Mouse (Mus musculus): ENCODE results near the gene Scd4. TPM values are rescaled to one million over a fixed set of nuclear protein-coding genes. Genes with fewer than 3 reads are reported as not detected.
"Not testable (repeated sequence)": the region's sequence is repeated elsewhere in the genome, so short reads cannot be mapped to it uniquely, and the experiment has no call there.

Gene Scd4
- polyA plus RNA-seq, 1 experiment from 2014 or later, result 0.35 TPM

DNA sequence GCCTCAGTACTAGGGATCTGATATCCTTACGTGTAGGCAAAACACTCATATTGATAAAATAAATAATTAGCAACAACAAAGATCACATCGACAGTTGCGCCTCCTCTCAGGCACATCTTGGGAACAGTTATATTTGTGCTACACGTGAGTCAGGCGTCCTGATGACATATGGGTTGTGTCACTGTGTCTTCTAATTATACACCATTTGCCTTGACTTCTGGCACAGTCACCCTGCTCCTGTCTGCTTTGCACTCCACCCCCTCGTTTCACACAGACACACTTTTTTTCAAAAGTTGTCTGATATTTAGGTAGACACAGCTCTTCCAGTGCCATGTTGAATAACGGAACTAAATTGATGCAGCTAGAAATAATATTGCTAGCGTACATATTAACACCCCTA is 31.1 kb downstream of the Scd4 start:
- no peak for ATAC-seq (ENCODE audit: borderline replicate concordance, extremely low read depth, low FRiP score, low TSS enrichment)
- Histone ChIP-seq H3K4me1 (peaks cover under 1% of the 10 kb centered on the region; the same call in 1 of the 2 replicates), H3K4me3 (no peak overlapping the region), H3K27me3 (no peaks in the 10 kb centered on the region), H3K36me3 (no peaks in the 10 kb centered on the region), H3K9ac (no peak overlapping the region), H3K27ac (no peak overlapping the region), H3K4me2 (no peak overlapping the region), H3K9me3 (no peaks in the 10 kb centered on the region)
- 62% methylated on average over 8 of the region's 8 CpGs for WGBS

DNA sequence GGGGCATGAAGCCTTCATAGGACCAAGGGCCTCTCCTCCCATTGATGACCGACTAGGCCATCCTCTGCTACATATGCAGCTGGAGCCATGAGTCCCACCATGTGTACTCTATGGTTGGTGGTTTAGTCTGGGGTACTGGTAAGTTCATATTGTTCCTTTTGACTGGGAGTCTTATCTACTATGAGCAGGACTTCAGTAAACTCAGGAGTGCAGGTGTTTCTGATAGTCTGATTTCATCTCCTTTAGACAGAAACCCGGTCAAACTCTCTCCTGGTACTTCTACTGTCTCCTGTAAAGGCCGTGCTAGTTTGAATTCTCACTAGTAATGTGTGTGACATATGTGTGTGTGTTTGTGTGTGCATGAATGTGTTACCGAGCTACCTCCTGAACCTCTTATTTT is 32.8 kb downstream of the Scd4 start:
- Histone ChIP-seq H3K4me3 (no peak overlapping the region), H3K4me1 (no peaks in the 10 kb centered on the region; the same call in 1 of the 2 replicates), H3K9ac (no peak overlapping the region), H3K27me3 (no peaks in the 10 kb centered on the region), H3K4me2 (no peak overlapping the region), H3K36me3 (no peaks in the 10 kb centered on the region), H3K9me3 (no peaks in the 10 kb centered on the region), H3K27ac (no peak overlapping the region)
- 71% methylated on average over 4 of the region's 4 CpGs for WGBS
- no peak for ATAC-seq (ENCODE audit: borderline replicate concordance, extremely low read depth, low FRiP score, low TSS enrichment)

DNA sequence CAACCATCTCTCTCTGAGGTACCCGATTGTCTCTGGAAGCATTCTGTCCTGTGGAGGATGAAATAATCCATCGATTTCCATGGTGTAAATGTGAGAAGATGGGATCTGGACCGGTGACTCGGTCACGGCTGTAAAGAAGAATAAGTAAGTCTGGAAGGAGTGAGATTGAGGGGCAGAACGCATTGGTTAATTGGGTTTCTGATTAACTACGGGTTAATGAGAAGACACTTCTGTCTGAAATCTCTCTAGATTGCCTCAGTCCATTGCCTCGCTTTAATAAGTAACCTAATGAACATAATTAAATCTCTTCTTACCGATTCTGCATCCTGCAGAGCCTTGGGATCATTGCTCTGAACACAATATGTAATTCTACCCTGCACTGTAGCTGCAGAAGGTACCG is 34.2 kb downstream of the Scd4 start:
- H3K9me3 ChIP-seq; H3K4me2 ChIP-seq; H3K4me3 ChIP-seq; ATAC-seq (ENCODE audit: borderline replicate concordance, extremely low read depth, low FRiP score, low TSS enrichment); H3K27ac ChIP-seq; H3K36me3 ChIP-seq; H3K4me1 ChIP-seq; H3K27me3 ChIP-seq; H3K9ac ChIP-seq: not testable (repeated sequence)
- WGBS, result 85% methylated on average over 10 of the region's 10 CpGs

DNA sequence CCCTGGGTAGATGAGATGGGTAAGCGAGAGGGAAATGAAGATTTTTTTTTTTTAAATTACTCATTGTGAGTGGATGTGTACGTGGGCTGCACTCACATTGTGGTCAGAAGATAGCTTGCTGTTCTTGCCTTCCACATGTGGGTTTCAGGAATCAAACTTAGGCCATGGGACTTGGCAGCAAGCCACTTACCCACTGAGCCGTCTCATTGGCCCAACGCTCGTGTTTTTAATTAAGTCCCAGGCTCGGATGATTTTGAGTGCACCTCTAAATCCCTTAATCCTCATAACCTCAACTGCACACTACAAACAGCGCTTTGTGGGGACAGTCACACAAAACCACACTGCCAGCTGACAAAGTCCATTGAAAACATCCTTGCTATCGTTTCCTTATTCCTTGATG is 36.5 kb downstream of the Scd4 start:
- 71% methylated on average over 8 of the region's 8 CpGs for WGBS
- no peak overlapping the region for H3K4me3 ChIP-seq
- no peak overlapping the region for H3K27ac ChIP-seq
- H3K9ac ChIP-seq, result no peak overlapping the region
- ATAC-seq (ENCODE audit: borderline replicate concordance, extremely low read depth, low FRiP score, low TSS enrichment), result no peak
- H3K4me1 ChIP-seq, result no peaks in the 10 kb centered on the region
- H3K27me3 ChIP-seq, result no peaks in the 10 kb centered on the region
- no peak overlapping the region for H3K4me2 ChIP-seq
- H3K9me3 ChIP-seq, result no peaks in the 10 kb centered on the region
- H3K36me3 ChIP-seq, result no peaks in the 10 kb centered on the region

DNA sequence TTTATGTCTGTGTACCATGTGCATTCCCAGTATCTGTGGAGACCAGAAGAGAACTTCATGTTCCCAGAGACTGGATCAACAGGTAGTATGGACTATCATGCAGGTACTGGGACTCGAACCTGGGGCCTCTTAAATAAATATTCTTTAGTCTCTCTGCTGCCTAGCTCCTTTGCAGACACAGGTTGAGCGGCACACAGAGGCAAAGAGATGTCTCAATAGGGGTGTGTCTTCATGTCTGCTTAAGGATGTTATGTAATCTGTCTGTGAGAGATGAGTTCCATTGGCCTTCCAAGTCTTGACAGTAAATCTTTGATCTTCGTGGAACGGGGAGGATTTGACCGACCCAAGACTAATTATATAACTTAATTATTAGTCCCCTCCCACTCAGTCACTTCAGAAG is 37.3 kb downstream of the Scd4 start:
- no peaks in the 10 kb centered on the region for H3K9me3 ChIP-seq
- no peak for ATAC-seq (ENCODE audit: borderline replicate concordance, extremely low read depth, low FRiP score, low TSS enrichment)
- no peaks in the 10 kb centered on the region for H3K36me3 ChIP-seq
- H3K27me3 ChIP-seq, result no peaks in the 10 kb centered on the region
- no peak overlapping the region for H3K27ac ChIP-seq
- no peak overlapping the region for H3K4me2 ChIP-seq
- 61% methylated on average over 5 of the region's 5 CpGs for WGBS
- no peak overlapping the region for H3K9ac ChIP-seq
- H3K4me1 ChIP-seq, result no peaks in the 10 kb centered on the region
- H3K4me3 ChIP-seq, result no peak overlapping the region

DNA sequence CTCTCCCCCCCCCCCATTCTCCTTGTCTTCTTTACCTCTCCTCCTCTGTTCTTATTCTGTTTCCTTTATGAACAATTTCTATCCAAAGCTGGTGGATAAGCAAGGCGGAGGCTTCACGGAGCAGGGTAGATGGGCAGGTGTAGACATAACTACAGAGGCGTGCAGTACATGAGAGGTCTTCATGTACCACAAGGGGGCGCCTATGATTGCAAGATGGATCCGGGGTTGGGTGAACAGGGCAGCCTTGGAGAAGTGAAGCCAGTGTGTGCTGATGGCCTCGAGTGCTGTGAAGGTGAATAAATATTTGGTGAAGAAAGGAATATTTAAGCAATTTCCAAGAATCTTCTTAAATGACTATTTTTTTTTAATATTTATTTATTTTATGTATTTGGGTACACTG is 40.1 kb downstream of the Scd4 start:
- Histone ChIP-seq H3K4me3 (no peak overlapping the region), H3K27me3 (no peaks in the 10 kb centered on the region), H3K9me3 (no peaks in the 10 kb centered on the region), H3K36me3 (no peaks in the 10 kb centered on the region), H3K4me1 (no peaks in the 10 kb centered on the region), H3K9ac (no peak overlapping the region), H3K27ac (no peak overlapping the region), H3K4me2 (no peak overlapping the region)
- WGBS, result 16% methylated on average over 6 of the region's 6 CpGs
- ATAC-seq (ENCODE audit: borderline replicate concordance, extremely low read depth, low FRiP score, low TSS enrichment), result no peak

DNA sequence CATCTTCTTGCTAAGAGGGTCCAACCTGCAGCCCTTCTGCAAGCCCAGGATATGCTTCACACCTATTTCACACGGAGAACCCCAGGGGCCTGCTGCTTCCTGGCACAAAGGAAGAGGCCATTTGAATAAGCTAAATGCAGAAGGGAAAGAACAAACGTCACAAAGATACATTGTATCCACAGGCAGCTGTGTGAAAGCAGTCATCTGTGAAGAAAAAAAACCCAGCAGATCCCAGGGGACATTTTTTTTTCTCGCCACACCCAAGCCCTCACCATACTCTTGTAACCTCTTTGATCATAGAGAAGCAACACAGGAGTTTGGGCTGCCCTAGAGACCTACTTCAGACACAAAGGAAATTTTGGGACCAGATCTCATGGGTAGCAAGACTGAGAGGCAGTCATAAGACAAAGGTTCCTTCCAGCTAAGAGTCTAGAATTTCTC is 43.6 kb downstream of the Scd4 start:
- H3K27ac ChIP-seq, result no peak overlapping the region
- no peaks in the 10 kb centered on the region for H3K4me1 ChIP-seq
- no peak for ATAC-seq (ENCODE audit: borderline replicate concordance, extremely low read depth, low FRiP score, low TSS enrichment)
- H3K9me3 ChIP-seq, result no peaks in the 10 kb centered on the region
- H3K4me2 ChIP-seq, result no peak overlapping the region
- no peaks in the 10 kb centered on the region for H3K27me3 ChIP-seq
- no peaks in the 10 kb centered on the region for H3K36me3 ChIP-seq
- H3K9ac ChIP-seq, result no peak overlapping the region
- no peak overlapping the region for H3K4me3 ChIP-seq
- WGBS, result 35% methylated on average over 3 of the region's 3 CpGs

DNA sequence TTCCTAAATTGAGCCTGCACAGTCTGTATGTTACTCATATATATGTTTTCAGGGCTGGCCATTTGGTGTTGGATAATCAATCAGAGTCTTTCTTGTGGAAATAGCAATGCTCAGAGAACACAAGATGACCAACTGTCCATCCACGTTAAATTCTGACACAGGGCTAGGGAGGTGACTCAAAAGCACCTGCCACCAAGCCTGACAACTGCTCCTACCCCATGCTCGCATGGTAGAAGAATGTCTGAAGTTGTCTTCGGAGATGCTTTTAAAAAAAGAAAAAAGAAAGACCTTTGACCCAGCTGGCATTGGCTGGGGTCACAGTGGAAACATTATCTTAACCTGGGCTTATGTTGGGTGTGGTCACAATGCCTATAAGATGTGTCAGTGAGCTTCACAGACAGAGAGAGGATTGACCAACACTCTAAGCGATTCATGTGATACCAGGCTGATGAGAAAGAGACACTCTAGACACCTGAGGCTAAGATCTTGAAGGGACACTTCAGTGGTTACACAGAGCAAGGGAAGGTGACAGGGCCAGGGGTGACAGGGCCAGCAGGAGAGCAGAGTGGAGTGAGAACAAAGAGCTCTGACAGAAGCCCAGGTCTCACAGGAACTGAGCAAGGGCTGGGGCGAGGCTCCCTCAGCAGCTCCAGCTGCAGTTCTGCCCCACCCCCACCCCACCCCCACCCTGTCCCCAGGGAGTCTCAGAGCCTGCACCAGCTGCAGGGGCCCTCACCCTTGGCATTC is 44.9 kb downstream of the Scd4 start:
- Histone ChIP-seq H3K27ac (no peak overlapping the region), H3K4me2 (no peak overlapping the region), H3K27me3 (no peaks in the 10 kb centered on the region), H3K36me3 (no peaks in the 10 kb centered on the region), H3K4me3 (no peak overlapping the region), H3K9me3 (no peaks in the 10 kb centered on the region), H3K9ac (no peak overlapping the region), H3K4me1 (no peaks in the 10 kb centered on the region)
- 31% methylated on average over 5 of the region's 5 CpGs for WGBS
- peak; percentile 52; the same call in 1 of the 2 replicates for ATAC-seq (ENCODE audit: borderline replicate concordance, extremely low read depth, low FRiP score, low TSS enrichment)

DNA sequence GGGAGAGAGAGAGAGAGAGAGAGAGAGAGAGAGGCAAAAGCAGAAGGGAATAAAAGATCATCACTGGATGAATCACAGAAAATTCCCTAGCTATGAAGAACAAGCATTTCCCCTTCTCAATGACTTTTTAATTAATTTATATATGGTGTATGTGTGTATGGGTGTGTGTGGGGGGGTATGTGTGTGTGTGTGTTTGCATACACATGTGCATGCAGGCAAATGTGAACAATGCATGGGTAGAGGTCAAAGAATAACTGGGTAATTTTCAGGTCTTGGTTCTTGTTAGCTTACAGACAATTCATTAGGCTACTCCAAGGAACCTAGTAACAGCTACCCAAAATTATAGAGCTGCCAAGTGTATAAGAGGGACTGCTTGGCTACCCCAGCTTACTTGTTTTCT is 46.2 kb downstream of the Scd4 start:
- Histone ChIP-seq H3K4me3 (no peak overlapping the region), H3K27me3 (no peaks in the 10 kb centered on the region), H3K36me3 (no peaks in the 10 kb centered on the region), H3K9me3 (no peaks in the 10 kb centered on the region), H3K4me1 (no peaks in the 10 kb centered on the region), H3K9ac (no peak overlapping the region), H3K4me2 (no peak overlapping the region), H3K27ac (no peak overlapping the region)
- ATAC-seq (ENCODE audit: borderline replicate concordance, extremely low read depth, low FRiP score, low TSS enrichment), result no peak

DNA sequence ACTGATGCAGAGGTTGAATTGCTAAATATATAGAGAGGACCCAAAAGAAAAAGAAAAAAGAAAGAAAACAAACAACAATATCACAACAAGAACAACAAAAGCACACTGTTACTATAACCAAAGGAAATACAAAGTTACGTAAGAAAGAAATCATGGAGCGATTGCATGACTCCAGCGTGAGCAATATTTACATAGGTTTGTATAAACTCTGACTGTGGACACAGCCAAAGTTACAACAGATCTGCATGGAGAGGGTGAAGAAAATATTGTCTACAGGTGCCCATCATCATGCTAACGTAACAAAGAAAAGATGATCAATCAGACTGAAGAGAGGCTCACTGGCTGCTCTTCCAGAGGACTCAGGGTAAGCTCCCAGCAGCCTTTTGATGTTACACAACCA is 47.2 kb downstream of the Scd4 start:
- 64% methylated on average over 4 of the region's 4 CpGs for WGBS
- Histone ChIP-seq H3K9me3 (no peaks in the 10 kb centered on the region), H3K27me3 (no peaks in the 10 kb centered on the region), H3K27ac (no peak overlapping the region), H3K4me3 (no peak overlapping the region), H3K36me3 (no peaks in the 10 kb centered on the region), H3K9ac (no peak overlapping the region), H3K4me1 (no peaks in the 10 kb centered on the region), H3K4me2 (no peak overlapping the region)
- no peak for ATAC-seq (ENCODE audit: borderline replicate concordance, extremely low read depth, low FRiP score, low TSS enrichment)

DNA sequence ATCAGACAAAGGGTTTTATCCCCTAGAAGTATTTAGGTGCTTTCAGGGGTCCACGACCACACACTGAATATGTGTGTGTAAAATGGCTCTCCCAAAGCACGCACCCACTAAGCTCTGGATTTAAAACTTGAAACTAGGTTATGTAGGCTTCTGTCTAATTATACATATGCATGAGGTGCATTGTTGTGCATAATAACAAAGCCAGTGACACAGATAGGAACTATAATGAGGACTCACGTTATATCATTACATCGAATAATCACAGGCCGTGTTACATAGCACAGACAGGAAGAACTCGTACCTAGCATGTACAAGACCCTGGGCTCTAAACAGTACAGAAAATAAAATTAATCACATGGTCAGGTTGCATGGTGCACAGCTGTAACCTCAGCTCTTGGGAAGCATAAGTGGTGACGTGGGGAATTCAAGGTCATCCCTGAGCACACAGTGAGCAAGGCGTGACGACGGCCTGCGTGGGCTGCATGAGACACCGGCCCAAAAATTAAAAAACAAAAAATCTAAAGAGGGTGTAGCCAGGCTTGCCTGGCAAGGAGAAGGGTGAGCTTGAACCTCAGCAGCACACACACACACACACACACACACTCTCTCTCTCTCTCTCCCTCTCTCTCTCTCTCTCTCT is 49.9 kb downstream of the Scd4 start:
- H3K9ac ChIP-seq, result no peak overlapping the region
- ATAC-seq (ENCODE audit: borderline replicate concordance, extremely low read depth, low FRiP score, low TSS enrichment), result no peak
- peaks cover 5% of the 10 kb centered on the region for H3K4me1 ChIP-seq
- H3K36me3 ChIP-seq, result no peaks in the 10 kb centered on the region
- H3K4me3 ChIP-seq, result no peak overlapping the region
- WGBS, result 79% methylated on average over 12 of the region's 12 CpGs
- no peak overlapping the region for H3K27ac ChIP-seq
- H3K27me3 ChIP-seq, result no peaks in the 10 kb centered on the region
- H3K4me2 ChIP-seq, result no peak overlapping the region
- no peaks in the 10 kb centered on the region for H3K9me3 ChIP-seq

DNA sequence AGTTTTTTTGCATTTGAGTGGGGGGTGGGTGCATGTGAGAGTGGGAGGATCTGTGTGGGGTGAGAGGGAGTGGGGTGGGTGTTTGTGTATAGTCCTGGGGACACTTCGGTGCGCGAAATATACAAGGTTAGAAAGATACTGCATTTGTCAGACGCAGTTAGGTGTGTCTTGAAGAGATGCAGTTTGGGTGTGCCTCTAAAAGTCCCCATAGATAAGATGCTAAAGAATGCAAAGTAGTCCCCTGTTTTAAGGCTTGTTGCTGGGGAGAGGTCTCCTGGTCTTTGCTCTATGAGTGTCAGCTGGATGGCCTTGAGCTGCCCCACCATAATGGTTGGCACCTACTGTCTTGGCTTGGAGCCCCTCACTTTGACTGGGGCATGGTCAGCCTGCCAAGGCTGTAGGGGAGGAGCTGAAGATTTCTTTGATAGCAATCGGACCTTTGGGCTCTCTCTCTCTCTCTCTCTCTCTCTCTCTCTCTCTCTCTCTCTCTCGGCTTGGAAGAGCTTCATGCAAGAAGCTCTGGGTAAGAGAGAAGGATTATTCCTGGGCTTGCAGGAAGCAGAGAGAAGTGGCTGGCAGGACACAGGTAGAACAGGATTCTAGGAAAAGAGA is 53.1 kb downstream of the Scd4 start:
- H3K9ac ChIP-seq, result no peak overlapping the region
- 68% methylated on average over 6 of the region's 6 CpGs for WGBS

More for the DNA sequence above, 53.1 kb downstream of the Scd4 start:
- Histone ChIP-seq H3K4me3 (no peak overlapping the region), H3K4me2 (no peak overlapping the region), H3K27me3 (no peaks in the 10 kb centered on the region), H3K36me3 (no peaks in the 10 kb centered on the region), H3K4me1 (peaks cover 15% of the 10 kb centered on the region), H3K27ac (no peak overlapping the region), H3K9me3 (no peaks in the 10 kb centered on the region)
- no peak for ATAC-seq (ENCODE audit: borderline replicate concordance, extremely low read depth, low FRiP score, low TSS enrichment)

All from lung, embryonic 15.5 days (tissue).